Mouse (Mus musculus) forebrain, postnatal 0 days (tissue): ENCODE data around the gene G6pdx. TPM values are rescaled to one million over a fixed set of nuclear protein-coding genes. Genes with fewer than 3 reads are reported as not detected.

Source experiments
- ATAC-seq: fragments of 200-750 bp; cut with Nextera tagmentation; 2 replicates; pipeline ENCODE4 v1.8.0; 2017; ENCODE audit warnings: mild to moderate bottlenecking, moderate library complexity
- DNase-seq: peaks from one replicate; pipeline ENCODE4 v3.0.0-alpha.2; 2015
- H3K27ac ChIP-seq: fragments of 300-500 bp; sonication (generic); 2 replicates; pipeline ENCODE4 v1.5.1; 2014; ENCODE audit warnings: low read depth, mild to moderate bottlenecking, antibody characterized with exemption, low read length, moderate library complexity, mixed read lengths
- H3K27me3 ChIP-seq: fragments of 300-500 bp; sonication (generic); 2 replicates; pipeline ENCODE4 v1.6.1; 2014; ENCODE audit warnings: mild to moderate bottlenecking, low read length, mixed read lengths; ENCODE audit not compliant: insufficient read depth
- H3K36me3 ChIP-seq: fragments of 300-500 bp; sonication (generic); 2 replicates; pipeline ENCODE4 v1.6.1; 2014; ENCODE audit warnings: mild to moderate bottlenecking, moderate library complexity; ENCODE audit not compliant: insufficient read depth
- H3K4me1 ChIP-seq: fragments of 300-500 bp; sonication (generic); 2 replicates; pipeline ENCODE4 v1.6.1; 2014; ENCODE audit warnings: antibody characterized with exemption; ENCODE audit not compliant: insufficient read depth
- H3K4me2 ChIP-seq: fragments of 300-500 bp; sonication (generic); 2 replicates; pipeline ENCODE4 v1.6.1; 2014; ENCODE audit warnings: low read depth, mild to moderate bottlenecking, moderate library complexity
- H3K4me3 ChIP-seq: fragments of 300-500 bp; sonication (generic); 2 replicates; pipeline ENCODE4 v1.5.1; 2014; ENCODE audit warnings: low read depth, low read length, mixed read lengths
- H3K9ac ChIP-seq: fragments of 300-500 bp; sonication (generic); 2 replicates; pipeline ENCODE4 v1.6.1; 2014; ENCODE audit warnings: mild to moderate bottlenecking
- H3K9me3 ChIP-seq: fragments of 300-500 bp; sonication (generic); 2 replicates; pipeline ENCODE4 v1.6.1; 2016; ENCODE audit warnings: low read length
- CTCF ChIP-seq: sonication (generic); IDR thresholded peaks from 2 replicates; pipeline ENCODE4 v1.5.1; 2016; ENCODE audit warnings: antibody characterized with exemption, control low read depth, low read depth
- WGBS: fragments of 180-500 bp; shearing (Covaris S2); extraction: QIAGEN DNeasy Blood & Tissue Kit; methylation state at CpG from one replicate; pipeline ENCODE4 v1.1.7; 2014; 5-methylcytosine and 5-hydroxymethylcytosine counted together
- polyA plus RNA-seq: library from polyadenylated mRNA; unstranded; fragments of >200 nt; fragmentation: Nextera tagmentation; extraction: Ambion mirVana; gene quantifications from 2 replicates; pipeline ENCODE4 v1.2.1, GENCODE M21; 2015
- total RNA-seq: library from RNA; depleted of rRNA; stranded (reverse); fragments of >200 nt; gene quantifications from 2 replicates; pipeline ENCODE4 v1.2.3, GENCODE M21; 2014; rRNA removed

G6pdx gene
- total RNA-seq (47.6 and 50.5 TPM in 2 replicates), polyA plus RNA-seq (45.1 and 48.8 TPM in 2 replicates)

- Histone ChIP-seq H3K27me3 (no peaks in the 10 kb centered on the region), H3K4me2 (peak within 1 kb of the TSS; percentile 53), H3K36me3 (no peaks in the 10 kb centered on the region; the same call in 1 of the 2 replicates), H3K27ac (peak within 1 kb of the TSS; percentile 82), H3K9ac (peak within 1 kb of the TSS; percentile 60), H3K9me3 (no peaks in the 10 kb centered on the region), H3K4me1 (no peaks in the 10 kb centered on the region), H3K4me3 (peak within 1 kb of the TSS; percentile 52)
- TF ChIP-seq CTCF: peak; percentile 33
- ATAC-seq (peak; percentile 85), DNase-seq (peak; percentile 91)
- WGBS: 32% methylated on average over 25 of the region's 25 CpGs
Measured at GRCm38 (mm10) chrX:74428826-74429276, at the start of gene G6pdx. Gene G6pdx (minus strand): TSS chrX:74429194.

GRCm38 (mm10) chrX:74452773-74453172 lies 23.8 kb upstream of the G6pdx start:
- WGBS: 14% methylated on average over 4 of the region's 4 CpGs
- peak; percentile 44 for DNase-seq
- peak; percentile 73 for TF ChIP-seq CTCF
- H3K36me3 ChIP-seq: no peaks in the 10 kb centered on the region
- H3K4me2 ChIP-seq: no peak overlapping the region
- H3K27me3 ChIP-seq: no peaks in the 10 kb centered on the region
- ATAC-seq: peak; percentile 88
- H3K9ac ChIP-seq: no peak overlapping the region
- no peak overlapping the region for H3K4me3 ChIP-seq
- H3K4me1 ChIP-seq: no peaks in the 10 kb centered on the region
- H3K27ac ChIP-seq: no peak overlapping the region
- H3K9me3 ChIP-seq: no peaks in the 10 kb centered on the region

- Histone ChIP-seq H3K4me3 (no peak overlapping the region), H3K9ac (no peak overlapping the region), H3K36me3 (no peaks in the 10 kb centered on the region), H3K27me3 (no peaks in the 10 kb centered on the region), H3K9me3 (no peaks in the 10 kb centered on the region), H3K27ac (no peak overlapping the region), H3K4me2 (no peak overlapping the region), H3K4me1 (no peaks in the 10 kb centered on the region)
- TF ChIP-seq CTCF: no peak
- WGBS: 81% methylated on average over 4 of the region's 4 CpGs
- DNase-seq (no peak), ATAC-seq (no peak)
Measured at GRCm38 (mm10) chrX:74451157-74451912, 22.3 kb upstream of the G6pdx start.

GRCm38 (mm10) chrX:74429290-74429821 lies 362 bp upstream of the G6pdx start:
- Histone ChIP-seq H3K4me1 (no peaks in the 10 kb centered on the region), H3K4me2 (peak overlapping the region; percentile 53), H3K9ac (peak overlapping the region; percentile 60), H3K4me3 (peak overlapping the region; percentile 52), H3K36me3 (peaks cover 4% of the 10 kb centered on the region; the same call in 1 of the 2 replicates), H3K27me3 (no peaks in the 10 kb centered on the region), H3K9me3 (no peaks in the 10 kb centered on the region), H3K27ac (peak overlapping the region; percentile 82)
- whole genome bisulfite sequencing: 34% methylated on average over 22 of the region's 22 CpGs
- DNase-seq (peak; percentile 85), ATAC-seq (peak; percentile 78)
- TF ChIP-seq CTCF: no peak

GRCm38 (mm10) chrX:74428146-74428825 lies 708 bp downstream of the G6pdx start:
- no peaks in the 10 kb centered on the region for H3K36me3 ChIP-seq
- DNase-seq (no peak), ATAC-seq (peak; percentile 26)
- H3K4me3 ChIP-seq: peak overlapping the region; percentile 52
- no peaks in the 10 kb centered on the region for H3K27me3 ChIP-seq
- peak overlapping the region; percentile 53 for H3K4me2 ChIP-seq
- 34% methylated on average over 35 of the region's 35 CpGs for WGBS
- H3K27ac ChIP-seq: peak overlapping the region; percentile 82
- H3K4me1 ChIP-seq: no peaks in the 10 kb centered on the region
- H3K9me3 ChIP-seq: no peaks in the 10 kb centered on the region
- H3K9ac ChIP-seq: peak overlapping the region; percentile 60
- TF ChIP-seq CTCF: no peak

GRCm38 (mm10) chrX:74427116-74427515 lies 1.9 kb downstream of the G6pdx start:
- Histone ChIP-seq H3K4me1 (no peaks in the 10 kb centered on the region), H3K9ac (no peak overlapping the region), H3K27ac (no peak overlapping the region), H3K36me3 (no peaks in the 10 kb centered on the region), H3K27me3 (no peaks in the 10 kb centered on the region), H3K4me3 (no peak overlapping the region), H3K9me3 (no peaks in the 10 kb centered on the region), H3K4me2 (no peak overlapping the region)
- WGBS: 74% methylated on average over 3 of the region's 3 CpGs
- no peak for TF ChIP-seq CTCF
- no peak for ATAC-seq
- no peak for DNase-seq

- TF ChIP-seq CTCF: no peak
- no peaks in the 10 kb centered on the region for H3K27me3 ChIP-seq
- no peaks in the 10 kb centered on the region for H3K36me3 ChIP-seq
- no peaks in the 10 kb centered on the region for H3K4me1 ChIP-seq
- ATAC-seq: no peak
- no peak overlapping the region for H3K9ac ChIP-seq
- no peak overlapping the region for H3K27ac ChIP-seq
- no peaks in the 10 kb centered on the region for H3K9me3 ChIP-seq
- no peak overlapping the region for H3K4me3 ChIP-seq
- WGBS: 64% methylated on average over 1 of the region's 1 CpGs
- no peak overlapping the region for H3K4me2 ChIP-seq
- DNase-seq: no peak
Measured at GRCm38 (mm10) chrX:74426256-74426655, 2.7 kb downstream of the G6pdx start.
